Mouse (Mus musculus) hindbrain, embryonic 11.5 days (tissue): ENCODE data around the gene Nyap2. TPM values are rescaled to one million over a fixed set of nuclear protein-coding genes. Genes with fewer than 3 reads are reported as not detected.

ENCODE experiments used
- ATAC-seq: fragments of 200-750 bp; cut with Nextera tagmentation; 2 replicates; pipeline ENCODE4 v1.8.0; 2017; ENCODE audit warnings: mild to moderate bottlenecking, moderate TSS enrichment, moderate library complexity; ENCODE audit not compliant: low FRiP score
- DNase-seq: peaks from one replicate; pipeline ENCODE4 v3.0.0-alpha.2; 2015; ENCODE audit warnings: low spot score
- H3K27ac ChIP-seq: fragments of 300-500 bp; sonication (generic); 2 replicates; pipeline ENCODE4 v1.5.1; 2014; ENCODE audit warnings: mild to moderate bottlenecking, low read depth, low read length
- H3K27me3 ChIP-seq: fragments of 300-500 bp; sonication (generic); 2 replicates; pipeline ENCODE4 v1.6.1; 2014; ENCODE audit warnings: mild to moderate bottlenecking, low read length, moderate library complexity, mixed read lengths; ENCODE audit not compliant: control insufficient read depth, insufficient read depth
- H3K36me3 ChIP-seq: fragments of 300-500 bp; sonication (generic); 2 replicates; pipeline ENCODE4 v1.6.1; 2014; ENCODE audit warnings: mild to moderate bottlenecking, low read length, moderate library complexity, mixed read lengths; ENCODE audit not compliant: control insufficient read depth, insufficient read depth
- H3K4me1 ChIP-seq: fragments of 300-500 bp; sonication (generic); replicated peaks from 2 replicates; pipeline ENCODE4 v1.6.1; 2014; ENCODE audit warnings: low read length, mixed read lengths; ENCODE audit not compliant: control insufficient read depth, insufficient read depth
- H3K4me2 ChIP-seq: fragments of 300-500 bp; sonication (generic); replicated peaks from 2 replicates; pipeline ENCODE4 v1.6.1; 2014; ENCODE audit warnings: mild to moderate bottlenecking, low read depth, low read length
- H3K4me3 ChIP-seq: fragments of 300-500 bp; sonication (generic); 2 replicates; pipeline ENCODE4 v1.5.1; 2014; ENCODE audit warnings: low read depth, low read length
- H3K9ac ChIP-seq: fragments of 300-500 bp; sonication (generic); 2 replicates; pipeline ENCODE4 v1.6.1; 2014; ENCODE audit warnings: low read depth, low read length
- H3K9me3 ChIP-seq: fragments of 300-500 bp; sonication (generic); 2 replicates; pipeline ENCODE4 v1.6.1; 2016; ENCODE audit warnings: low read length; ENCODE audit not compliant: control insufficient read depth
- WGBS: fragments of 180-500 bp; shearing (Covaris S2); extraction: QIAGEN DNeasy Blood & Tissue Kit; methylation state at CpG from one replicate; pipeline ENCODE4 v1.1.7; 2014; 5-methylcytosine and 5-hydroxymethylcytosine counted together
- polyA plus RNA-seq: library from polyadenylated mRNA; unstranded; fragments of >200 nt; fragmentation: Nextera tagmentation; extraction: Ambion mirVana; gene quantifications from 2 replicates; pipeline ENCODE4 v1.2.1, GENCODE M21; 2014

Nyap2 gene
- polyA plus RNA-seq, 1 experiment from 2014 or later: 3.4 TPM

DNA sequence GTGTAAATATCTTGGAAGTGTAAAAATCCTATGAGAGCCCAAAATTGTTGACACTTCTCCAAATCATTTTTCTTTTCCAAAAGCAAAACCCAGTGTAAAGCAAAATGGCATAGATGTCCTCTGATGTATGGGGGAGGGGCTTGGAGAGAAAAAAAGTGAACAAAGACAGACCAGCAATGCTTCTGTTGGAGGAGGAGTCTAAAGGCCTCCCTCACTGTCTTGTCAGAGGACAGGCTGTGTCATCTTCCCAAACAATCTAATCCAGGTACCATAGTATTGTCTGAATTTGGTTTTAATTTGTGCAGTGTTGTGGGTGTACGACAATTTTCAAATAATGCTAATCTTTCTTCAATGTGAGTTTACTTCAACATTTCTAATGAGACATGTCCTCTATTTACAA, 13.7 kb downstream of the Nyap2 start:
- Histone ChIP-seq H3K27me3 (no peaks in the 10 kb centered on the region), H3K9ac (no peak overlapping the region), H3K4me1 (no peaks in the 10 kb centered on the region), H3K36me3 (no peaks in the 10 kb centered on the region), H3K4me2 (no peak overlapping the region), H3K4me3 (no peak overlapping the region), H3K9me3 (no peaks in the 10 kb centered on the region), H3K27ac (no peak overlapping the region)
- ATAC-seq (no peak), DNase-seq (no peak)
- 89% methylated on average over 1 of the region's 1 CpGs for WGBS

DNA sequence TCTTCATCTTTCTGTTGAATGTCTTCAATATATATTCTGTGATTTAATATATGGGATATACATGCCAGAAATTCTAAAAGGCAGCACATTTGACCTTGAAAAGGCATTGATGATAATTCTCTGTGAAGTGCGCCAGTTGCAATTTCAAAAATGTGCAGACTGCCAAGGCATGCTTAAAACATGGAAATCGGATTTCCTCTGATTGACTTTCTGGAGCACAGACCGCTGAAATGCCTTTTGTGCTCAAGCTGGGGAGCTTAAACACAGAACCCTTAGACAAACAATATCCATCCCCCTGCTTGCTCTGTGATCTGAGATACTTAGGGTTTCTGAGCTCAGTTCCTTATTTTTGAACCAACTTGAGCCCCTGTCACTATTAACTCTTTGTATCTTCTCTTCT, 14.2 kb downstream of the Nyap2 start:
- Histone ChIP-seq H3K27me3 (no peaks in the 10 kb centered on the region), H3K9me3 (no peaks in the 10 kb centered on the region), H3K4me2 (no peak overlapping the region), H3K27ac (no peak overlapping the region), H3K4me3 (no peak overlapping the region), H3K4me1 (no peaks in the 10 kb centered on the region), H3K9ac (no peak overlapping the region), H3K36me3 (no peaks in the 10 kb centered on the region)
- ATAC-seq (no peak), DNase-seq (no peak)
- WGBS: 64% methylated on average over 3 of the region's 3 CpGs

DNA sequence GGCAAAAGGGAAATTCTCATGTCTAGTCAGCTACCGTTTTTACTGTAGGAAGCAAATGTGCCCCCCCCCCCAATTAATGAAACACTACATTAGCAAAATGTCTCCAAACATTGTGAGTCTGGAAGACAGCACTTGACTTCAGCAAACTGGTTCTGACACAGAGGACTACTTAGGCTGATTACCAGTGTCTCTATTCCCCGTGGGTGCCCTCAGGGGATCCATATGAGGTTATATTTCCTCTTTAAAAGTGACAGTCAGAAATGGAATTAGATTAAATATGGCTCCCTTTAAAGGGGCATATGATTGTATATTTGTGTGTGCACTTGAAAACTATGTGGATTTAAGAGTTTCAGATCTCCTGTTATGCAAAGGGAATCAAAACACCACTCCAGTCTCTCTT, 15.3 kb downstream of the Nyap2 start:
- Histone ChIP-seq H3K27ac (no peak overlapping the region), H3K36me3 (no peaks in the 10 kb centered on the region), H3K4me1 (no peaks in the 10 kb centered on the region), H3K27me3 (no peaks in the 10 kb centered on the region), H3K9me3 (no peaks in the 10 kb centered on the region), H3K4me3 (no peak overlapping the region), H3K9ac (no peak overlapping the region), H3K4me2 (no peak overlapping the region)
- ATAC-seq: no peak
- no peak for DNase-seq
- WGBS: 85% methylated on average over 2 of the region's 2 CpGs

DNA sequence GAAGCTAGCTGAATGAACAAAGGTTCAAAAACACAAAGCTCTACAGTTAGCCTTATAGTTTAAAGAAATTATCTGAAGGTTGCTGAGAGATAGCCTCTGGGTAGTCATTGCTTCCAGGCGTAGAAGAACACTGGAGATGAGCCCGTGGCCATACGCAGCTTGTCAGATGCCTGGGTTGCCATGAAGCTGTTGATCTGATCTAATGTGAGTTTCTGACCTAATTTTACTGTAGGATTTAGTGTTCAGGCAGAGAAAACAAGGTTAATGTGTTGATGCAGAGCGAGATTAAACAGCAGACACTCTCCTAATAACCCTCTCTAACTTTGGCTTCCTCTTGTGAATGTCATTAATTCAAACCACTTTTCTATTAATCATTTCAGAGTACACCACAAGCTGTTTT, 16.1 kb downstream of the Nyap2 start:
- Histone ChIP-seq H3K4me2 (no peak overlapping the region), H3K9ac (no peak overlapping the region), H3K36me3 (no peaks in the 10 kb centered on the region), H3K4me1 (no peaks in the 10 kb centered on the region), H3K27me3 (no peaks in the 10 kb centered on the region), H3K27ac (no peak overlapping the region), H3K4me3 (no peak overlapping the region), H3K9me3 (no peaks in the 10 kb centered on the region)
- WGBS: 91% methylated on average over 4 of the region's 4 CpGs
- no peak for ATAC-seq
- no peak for DNase-seq

DNA sequence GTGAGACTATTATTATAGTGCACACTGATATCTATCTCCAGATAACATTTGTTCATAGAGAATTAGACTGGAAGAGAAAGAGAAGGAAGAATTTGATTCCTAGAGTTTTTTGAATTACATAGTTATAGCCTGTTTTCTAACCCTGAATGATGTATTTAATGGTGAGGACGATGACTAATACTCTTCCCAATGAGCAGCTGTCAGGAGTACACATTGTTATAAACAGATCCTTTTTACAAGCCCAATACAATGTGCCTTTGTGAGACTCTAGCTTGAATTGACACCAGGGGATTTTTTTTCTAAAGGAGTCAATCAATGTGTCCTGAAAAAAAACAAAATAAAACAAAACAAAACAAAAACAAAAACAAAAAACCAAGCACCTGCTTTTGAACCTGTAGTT, 22.2 kb downstream of the Nyap2 start:
- no peak overlapping the region for H3K4me2 ChIP-seq
- H3K27ac ChIP-seq: no peak overlapping the region
- no peaks in the 10 kb centered on the region for H3K27me3 ChIP-seq
- H3K4me3 ChIP-seq: no peak overlapping the region
- H3K36me3 ChIP-seq: no peaks in the 10 kb centered on the region
- 16% methylated on average over 1 of the region's 1 CpGs for WGBS
- H3K9me3 ChIP-seq: no peaks in the 10 kb centered on the region
- DNase-seq (no peak), ATAC-seq (no peak)
- no peak overlapping the region for H3K9ac ChIP-seq
- no peaks in the 10 kb centered on the region for H3K4me1 ChIP-seq

DNA sequence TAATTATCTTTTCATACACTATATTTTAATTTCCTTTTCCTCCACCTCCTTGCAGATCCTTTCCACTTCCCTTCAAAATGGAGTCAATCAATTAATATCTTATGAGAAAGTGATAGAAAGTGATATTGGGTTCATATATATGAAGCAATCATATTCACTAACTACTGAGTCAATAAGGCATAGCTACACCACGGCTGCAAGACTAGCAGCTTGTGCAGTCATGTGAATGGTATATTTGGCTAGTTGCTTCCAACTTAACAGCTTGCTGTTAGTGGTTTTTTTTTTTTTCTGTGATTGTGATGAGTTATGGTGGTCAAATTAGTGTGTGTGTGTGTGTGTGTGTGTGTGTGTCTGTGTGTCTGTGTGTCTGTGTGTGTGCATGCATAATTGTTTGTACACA, 25.0 kb downstream of the Nyap2 start:
- H3K4me2 ChIP-seq: no peak overlapping the region
- H3K9me3 ChIP-seq: no peaks in the 10 kb centered on the region
- H3K9ac ChIP-seq: no peak overlapping the region
- ATAC-seq: no peak
- no peak overlapping the region for H3K27ac ChIP-seq
- no peaks in the 10 kb centered on the region for H3K4me1 ChIP-seq
- no peak for DNase-seq
- H3K4me3 ChIP-seq: no peak overlapping the region
- H3K27me3 ChIP-seq: no peaks in the 10 kb centered on the region
- WGBS: 80% methylated on average over 1 of the region's 1 CpGs
- no peaks in the 10 kb centered on the region for H3K36me3 ChIP-seq

DNA sequence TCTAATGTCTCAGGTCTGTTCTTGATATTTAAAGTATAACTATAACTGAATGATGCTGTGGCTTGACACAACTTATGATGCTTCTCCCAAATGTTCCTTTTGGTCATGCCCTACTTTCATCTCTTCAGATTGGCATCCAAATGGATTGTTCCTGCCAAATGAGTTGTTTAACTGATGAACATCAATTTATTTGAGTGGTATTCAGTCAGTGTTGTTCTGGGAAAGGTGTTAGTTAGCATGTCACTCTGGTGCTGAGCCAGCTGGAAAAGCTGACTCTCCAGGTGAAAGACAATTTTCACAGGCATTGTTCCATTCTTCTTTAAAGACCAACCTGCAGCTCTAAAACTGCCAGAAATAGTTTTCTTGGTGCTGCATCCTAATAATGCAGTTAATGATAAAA, 43.0 kb downstream of the Nyap2 start:
- DNase-seq (no peak), ATAC-seq (no peak)
- Histone ChIP-seq H3K4me1 (no peaks in the 10 kb centered on the region), H3K9ac (no peak overlapping the region), H3K27ac (no peak overlapping the region), H3K36me3 (no peaks in the 10 kb centered on the region), H3K4me3 (no peak overlapping the region), H3K27me3 (no peaks in the 10 kb centered on the region), H3K4me2 (no peak overlapping the region), H3K9me3 (no peaks in the 10 kb centered on the region)

DNA sequence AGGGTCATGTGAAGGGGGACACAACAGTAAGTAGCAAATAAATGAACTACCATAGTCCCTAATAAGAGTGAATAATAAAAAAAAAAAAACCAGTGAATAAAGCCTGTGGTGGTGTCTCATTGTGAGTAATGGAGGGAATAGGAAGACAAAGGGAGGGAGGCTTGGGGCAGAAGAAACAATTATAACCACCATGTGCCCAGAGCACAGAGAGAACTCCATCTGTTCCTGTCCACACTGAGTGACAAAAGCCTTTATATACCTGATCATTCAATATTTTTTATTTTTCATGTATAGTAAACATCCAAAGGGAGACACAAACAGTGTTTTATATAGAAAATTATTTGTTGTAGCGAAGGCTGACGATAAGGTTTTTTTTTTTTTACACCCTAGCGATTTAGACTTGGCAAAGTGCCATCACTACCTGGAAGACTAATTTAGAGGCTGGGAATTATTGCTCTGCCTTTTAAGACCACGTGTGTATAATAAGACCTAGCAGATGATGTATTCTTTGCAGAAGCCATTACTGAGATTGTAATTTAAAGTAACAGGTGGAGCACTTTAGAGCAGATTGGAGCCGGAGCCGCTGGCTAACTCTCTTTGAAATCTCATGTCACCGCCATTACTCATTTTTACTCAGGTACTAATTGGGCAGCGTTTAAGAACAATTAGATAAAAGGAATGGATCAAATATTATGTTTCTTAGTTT, 55.4 kb downstream of the Nyap2 start:
- Histone ChIP-seq H3K4me2 (no peak overlapping the region), H3K9me3 (no peaks in the 10 kb centered on the region), H3K4me1 (no peaks in the 10 kb centered on the region), H3K4me3 (no peak overlapping the region), H3K36me3 (no peaks in the 10 kb centered on the region), H3K27ac (no peak overlapping the region), H3K27me3 (no peaks in the 10 kb centered on the region), H3K9ac (no peak overlapping the region)
- DNase-seq: no peak
- no peak for ATAC-seq
- WGBS: 84% methylated on average over 8 of the region's 8 CpGs

DNA sequence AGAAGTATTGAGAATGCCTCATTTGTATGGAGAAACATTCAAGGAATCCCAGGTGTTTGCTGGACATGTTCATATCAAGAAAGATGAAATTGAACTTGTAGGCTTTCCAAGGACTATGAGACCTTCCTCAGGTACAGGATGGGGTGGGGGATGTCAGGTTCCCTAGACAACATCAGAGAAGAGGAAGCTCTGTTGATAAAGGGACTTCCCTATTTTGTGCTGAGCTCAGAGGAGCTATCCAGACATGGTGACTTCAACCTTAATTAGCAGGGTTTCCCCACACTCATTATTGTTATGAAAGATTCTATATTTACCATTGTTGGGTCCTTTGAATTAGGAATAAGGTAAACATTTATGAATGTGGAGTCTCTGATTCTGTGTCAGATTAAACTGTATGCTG, 67.1 kb downstream of the Nyap2 start:
- Histone ChIP-seq H3K9me3 (no peaks in the 10 kb centered on the region), H3K4me3 (no peak overlapping the region), H3K27ac (no peak overlapping the region), H3K27me3 (no peaks in the 10 kb centered on the region), H3K4me1 (no peaks in the 10 kb centered on the region), H3K9ac (no peak overlapping the region), H3K4me2 (no peak overlapping the region), H3K36me3 (no peaks in the 10 kb centered on the region)
- ATAC-seq (no peak), DNase-seq (no peak)
